Mouse (Mus musculus): ENCODE results near the gene Lmo2.

DNA sequence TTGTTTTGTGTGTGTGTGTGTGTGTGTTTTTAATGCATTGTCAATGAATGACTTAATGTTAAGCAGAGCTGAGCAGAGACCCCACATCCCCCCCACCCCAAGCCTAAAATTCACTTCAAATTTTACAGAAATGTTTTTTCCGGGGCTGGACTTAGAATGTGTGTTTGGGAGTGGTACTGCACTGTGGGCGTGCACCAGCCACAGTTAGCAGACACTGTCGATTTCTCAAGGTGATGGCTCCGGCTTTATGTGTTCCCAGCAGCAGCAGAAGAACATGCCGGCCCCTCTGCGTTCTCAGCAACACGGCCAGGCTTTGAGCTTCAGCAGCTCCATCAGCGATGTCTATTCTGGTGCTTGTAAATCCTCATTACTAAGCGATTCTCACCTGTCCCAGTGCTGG, 25.3 kb upstream of the Lmo2 start:
- TF ChIP-seq CTCF (conservative IDR thresholded peaks at IDR 0.05 in 1 of 2, IDR thresholded peaks at IDR 0.05 in 1 of 2; ENCODE audit: low read depth in 2 of 2, low read length in 2 of 2), result no peak
- TF ChIP-seq ZMIZ1 (IDR thresholded peaks at IDR 0.05; ENCODE audit: low read depth, low read length), result no peak
- no peak for TF ChIP-seq ETS1 (conservative IDR thresholded peaks at IDR 0.05; ENCODE audit: low read depth, low read length)
- no peak for TF ChIP-seq POLR2A (IDR thresholded peaks at IDR 0.05; ENCODE audit: low read depth, low read length)
- TF ChIP-seq RCOR1 (conservative IDR thresholded peaks at IDR 0.05; ENCODE audit: low read depth, low read length), result no peak
- TF ChIP-seq JUN (IDR thresholded peaks at IDR 0.05; ENCODE audit: insufficient read depth, low read depth, low read length), result no peak
- no peak for TF ChIP-seq ZKSCAN1 (IDR thresholded peaks at IDR 0.05; ENCODE audit: borderline replicate concordance, low read depth, low read length)
- no peak for TF ChIP-seq NRF1 (IDR thresholded peaks at IDR 0.05; ENCODE audit: low read depth, low read length)
- no peak for TF ChIP-seq UBTF (IDR thresholded peaks at IDR 0.05; ENCODE audit: low read depth, low read length)
- no peak for TF ChIP-seq SIN3A (IDR thresholded peaks at IDR 0.05; ENCODE audit: low read length)
- no peak for TF ChIP-seq TCF12 (IDR thresholded peaks at IDR 0.05; ENCODE audit: low read depth, low read length)
- no peak for TF ChIP-seq IRF4 (IDR thresholded peaks at IDR 0.05; ENCODE audit: low read depth, low read length)
- no peak for TF ChIP-seq KAT2A (IDR thresholded peaks at IDR 0.05; ENCODE audit: insufficient replicate concordance, low read length)
- no peak for TF ChIP-seq POLR2AphosphoS2 (IDR thresholded peaks at IDR 0.05; ENCODE audit: low read depth, low read length)
